Mouse (Mus musculus) spleen, adult 2 months (tissue): ENCODE data around the gene Rpia.

Source experiments
- CTCF ChIP-seq: fragments of 200-500 bp; IDR thresholded peaks from 2 replicates; pipeline ENCODE4 v1.5.1; 2011; ENCODE audit warnings: mild to moderate bottlenecking, inconsistent platforms; ENCODE audit not compliant: insufficient read depth, insufficient read length, insufficient replicate concordance; ENCODE audit errors: extremely low read depth
- POLR2A ChIP-seq: fragments of 200-500 bp; IDR thresholded peaks from 2 replicates; pipeline ENCODE4 v1.6.1; 2011; ENCODE audit warnings: low read depth, low read length, inconsistent platforms

- TF ChIP-seq POLR2A (no peak), CTCF (no peak)
Measured at GRCm38 (mm10) chr6:70716701-70717393, 75.2 kb downstream of the Rpia start.
